Mouse (Mus musculus) erythroblast, embryonic 14.5 days (primary cell): ENCODE measurements around the gene Fuca1.

Experiments
- GATA1 ChIP-seq: IDR thresholded peaks from 2 replicates; pipeline ENCODE4 v1.6.1; 2012; ENCODE audit warnings: low read length, inconsistent platforms, mixed read lengths
- TAL1 ChIP-seq: IDR thresholded peaks from 3 replicates; pipeline ENCODE4 v1.6.1; 2012; ENCODE audit warnings: low read length, inconsistent platforms, mixed read lengths

- TF ChIP-seq GATA1 (no peak), TAL1 (no peak)
These were observed 32.0 kb upstream of the Fuca1 start for GRCm38 (mm10) chr4:135888448-135889057.
